Mouse (Mus musculus) MEL (cell line): Measurements from ENCODE around the gene Ppm1g. TPM values are rescaled to one million over a fixed set of nuclear protein-coding genes. Genes with fewer than 3 reads are reported as not detected.

Experiments used
- DNase-seq: peaks from one replicate; pipeline ENCODE4 v3.0.0; 2011; ENCODE audit warnings: low read depth, low spot score
- H3K27ac ChIP-seq: 2 replicates; pipeline ENCODE4 v1.5.1; 2012; ENCODE audit warnings: low read depth, mild to moderate bottlenecking, control low read depth, low read length, moderate library complexity; ENCODE audit not compliant: control insufficient read depth
- H3K27me3 ChIP-seq, 2 experiments: fragments of 150-350 bp in 1 of 2; sonication (generic) in 1 of 2; 2 replicates each; pipeline ENCODE4 v1.6.1; 2012; ENCODE audit warnings: low read length in 2 of 2, mild to moderate bottlenecking in 2 of 2, improper control_type of control experiment in 1 of 2, moderate library complexity in 1 of 2; ENCODE audit not compliant: insufficient read depth in 2 of 2, control insufficient read depth in 1 of 2
- H3K36me3 ChIP-seq, 2 experiments: 2 replicates each; pipeline ENCODE4 v1.6.1; 2012 to 2014; ENCODE audit warnings: low read length in 2 of 2, improper control_type of control experiment in 1 of 2, inconsistent platforms in 1 of 2, mild to moderate bottlenecking in 1 of 2; ENCODE audit not compliant: insufficient read depth in 2 of 2, control insufficient read depth in 1 of 2
- H3K4me1 ChIP-seq, 2 experiments: fragments of 150-350 bp in 1 of 2; sonication (generic) in 1 of 2; 2 replicates each; pipeline ENCODE4 v1.6.1; 2012; ENCODE audit warnings: low read length in 2 of 2, improper control_type of control experiment in 1 of 2, mild to moderate bottlenecking in 1 of 2; ENCODE audit not compliant: insufficient read depth in 2 of 2, control insufficient read depth in 1 of 2
- H3K4me3 ChIP-seq, 2 experiments: fragments of 150-350 bp in 1 of 2; sonication (generic) in 1 of 2; 2 replicates each; pipeline ENCODE4 v1.5.1; 2012; ENCODE audit warnings: low read depth in 2 of 2, low read length in 2 of 2, mild to moderate bottlenecking in 2 of 2, moderate library complexity in 2 of 2, control low read depth in 1 of 2, improper control_type of control experiment in 1 of 2; ENCODE audit not compliant: control insufficient read depth in 1 of 2, insufficient read depth in 1 of 2
- H3K79me2 ChIP-seq: 2 replicates; pipeline ENCODE4 v1.6.1; 2012; ENCODE audit warnings: mild to moderate bottlenecking, low read length, moderate library complexity; ENCODE audit not compliant: control insufficient read depth, poor library complexity, insufficient read depth
- H3K9ac ChIP-seq: 2 replicates; pipeline ENCODE4 v1.6.1; 2012; ENCODE audit warnings: low read depth, mild to moderate bottlenecking, control low read depth, low read length, moderate library complexity; ENCODE audit not compliant: control insufficient read depth, poor library complexity, severe bottlenecking
- H3K9me3 ChIP-seq: fragments of 150-350 bp; sonication (generic); replicated peaks from 2 replicates; pipeline ENCODE4 v1.6.1; 2012; ENCODE audit warnings: mild to moderate bottlenecking, low read length, improper control_type of control experiment, moderate library complexity; ENCODE audit not compliant: insufficient read depth
- CHD2 ChIP-seq: IDR thresholded peaks from 2 replicates; pipeline ENCODE4 v1.6.1; 2011; ENCODE audit warnings: low read length, improper control_type of control experiment
- CTCF ChIP-seq, 3 experiments: IDR thresholded peaks in 2 of 3; conservative IDR thresholded peaks in 1 of 3; 2 replicates each; pipeline ENCODE4 v1.5.1; 2011 to 2012; ENCODE audit warnings: low read length in 3 of 3, low read depth in 2 of 3, mild to moderate bottlenecking in 2 of 3, improper control_type of control experiment in 1 of 3, inconsistent platforms in 1 of 3, mixed read lengths in 1 of 3, moderate library complexity in 1 of 3; ENCODE audit not compliant: control insufficient read depth in 1 of 3, insufficient read depth in 1 of 3, poor library complexity in 1 of 3, severe bottlenecking in 1 of 3
- EP300 ChIP-seq, 2 experiments: IDR thresholded peaks; 2 replicates each; pipeline ENCODE4 v1.6.1; 2011; ENCODE audit warnings: improper control_type of control experiment in 2 of 2, low read length in 2 of 2, low read depth in 1 of 2, mild to moderate bottlenecking in 1 of 2
- GABPA ChIP-seq: IDR thresholded peaks from 2 replicates; pipeline ENCODE4 v1.6.1; 2012; ENCODE audit warnings: low read depth, mild to moderate bottlenecking, inconsistent platforms, low read length, improper control_type of control experiment, moderate library complexity
- GATA1 ChIP-seq: IDR thresholded peaks from 2 replicates; pipeline ENCODE4 v1.6.1; 2011; ENCODE audit warnings: low read depth, low read length, improper control_type of control experiment
- HCFC1 ChIP-seq: IDR thresholded peaks from 2 replicates; pipeline ENCODE4 v1.6.1; 2012; ENCODE audit warnings: low read depth, mild to moderate bottlenecking, inconsistent platforms, low read length, improper control_type of control experiment, moderate library complexity
- JUND ChIP-seq: IDR thresholded peaks from 2 replicates; pipeline ENCODE4 v1.6.1; 2011; ENCODE audit warnings: low read depth, mild to moderate bottlenecking, improper control_type of control experiment, low read length
- KAT2A ChIP-seq: conservative IDR thresholded peaks from 2 replicates; pipeline ENCODE4 v1.6.1; 2012; ENCODE audit warnings: low read depth, low read length, improper control_type of control experiment, inconsistent platforms
- MAFK ChIP-seq: IDR thresholded peaks from 2 replicates; pipeline ENCODE4 v1.6.1; 2011; ENCODE audit warnings: low read depth, mild to moderate bottlenecking, low read length, improper control_type of control experiment, borderline replicate concordance
- NRF1 ChIP-seq: IDR thresholded peaks from 2 replicates; pipeline ENCODE4 v1.6.1; 2014; ENCODE audit warnings: low read depth, mild to moderate bottlenecking, inconsistent platforms, low read length, improper control_type of control experiment, moderate library complexity; ENCODE audit not compliant: poor library complexity, insufficient read depth, severe bottlenecking
- POLR2A ChIP-seq, 2 experiments: IDR thresholded peaks; 2 replicates each; pipeline ENCODE4 v1.6.1; 2011 to 2012; ENCODE audit warnings: low read length in 2 of 2, mild to moderate bottlenecking in 2 of 2, control low read depth in 1 of 2, improper control_type of control experiment in 1 of 2, low read depth in 1 of 2, moderate library complexity in 1 of 2; ENCODE audit not compliant: control insufficient read depth in 1 of 2, insufficient read depth in 1 of 2, poor library complexity in 1 of 2
- POLR2AphosphoS2 ChIP-seq: IDR thresholded peaks from 2 replicates; pipeline ENCODE4 v1.6.1; 2011; ENCODE audit warnings: low read length, improper control_type of control experiment
- RAD21 ChIP-seq: IDR thresholded peaks from 2 replicates; pipeline ENCODE4 v1.6.1; 2011; ENCODE audit warnings: mild to moderate bottlenecking, low read depth, low read length, improper control_type of control experiment
- SMC3 ChIP-seq: IDR thresholded peaks from 2 replicates; pipeline ENCODE4 v1.6.1; 2011; ENCODE audit warnings: low read depth, low read length, improper control_type of control experiment
- TCF12 ChIP-seq: IDR thresholded peaks from 2 replicates; pipeline ENCODE4 v1.6.1; 2014; ENCODE audit warnings: low read depth, mild to moderate bottlenecking, inconsistent platforms, low read length, improper control_type of control experiment, moderate library complexity
- ZMIZ1 ChIP-seq: IDR thresholded peaks from 2 replicates; pipeline ENCODE4 v1.6.1; 2012; ENCODE audit warnings: low read depth, mild to moderate bottlenecking, inconsistent platforms, low read length, improper control_type of control experiment, moderate library complexity
- ZNF384 ChIP-seq: IDR thresholded peaks from 2 replicates; pipeline ENCODE4 v1.6.1; 2012; ENCODE audit warnings: low read depth, mild to moderate bottlenecking, inconsistent platforms, low read length, improper control_type of control experiment
- polyA plus RNA-seq, 2 experiments: library from polyadenylated mRNA; stranded (reverse) in 1 of 2; unstranded in 1 of 2; fragments of >175 nt in 1 of 2; fragments of >200 nt in 1 of 2; gene quantifications; 2 replicates each; pipeline versions ENCODE4 v1.2.1 to v1.2.4; 2012; ENCODE audit warnings: low replicate concordance in 2 of 2, low read depth in 1 of 2; ENCODE audit not compliant: insufficient read length in 2 of 2, insufficient read depth in 1 of 2, missing spikeins in 1 of 2
- total RNA-seq: library from RNA; depleted of rRNA; stranded (reverse); fragments of 300-350 nt; gene quantifications from 2 replicates; pipeline ENCODE4 v1.2.3, GENCODE M21; 2012

Gene Ppm1g
- total and polyA plus RNA-seq, 3 experiments = 169 to 639 (median 408) TPM

- H3K36me3 ChIP-seq = peaks cover 8 to 11% of the 10 kb centered on the region in 2 experiments
- no peak overlapping the region for H3K27ac ChIP-seq
- no peaks in the 10 kb centered on the region; a peak in 1 of 4 replicates for H3K4me1 ChIP-seq
- H3K79me2 ChIP-seq = peaks cover 11% of the 10 kb centered on the region
- no peaks in the 10 kb centered on the region for H3K9me3 ChIP-seq
- no peak for DNase-seq
- H3K27me3 ChIP-seq = no peaks in the 10 kb centered on the region
- TF ChIP-seq SMC3 (peak; percentile 33), TCF12 (no peak), POLR2AphosphoS2 (0 out of 2 replicates have a peak, but pooled peaks have one; percentile 29), CTCF (IDR thresholded peaks at IDR 0.05 in 2 of 3, conservative IDR thresholded peaks at IDR 0.05 in 1 of 3; ENCODE audit: control insufficient read depth in 1 of 3, insufficient read depth in 1 of 3, low read depth in 2 of 3, low read length in 3 of 3, poor library complexity in 1 of 3, severe bottlenecking in 1 of 3) (peak in 2 of 3 experiments; percentile 32 to 36; a peak in 3 of 6 replicates), RAD21 (peak; percentile 4), POLR2A (IDR thresholded peaks at IDR 0.05; ENCODE audit: control insufficient read depth in 1 of 2, insufficient read depth in 1 of 2, low read depth in 1 of 2, low read length in 2 of 2, poor library complexity in 1 of 2) (peak; percentile 0 to 30; a peak in 2 of 4 replicates)
- H3K9ac ChIP-seq = no peak overlapping the region
- no peak overlapping the region for H3K4me3 ChIP-seq
These were observed 20.6 kb downstream of the Ppm1g start for GRCm38 (mm10) chr5:31199893-31200292.

GRCm38 (mm10) chr5:31199321-31199892, 21.1 kb downstream of the Ppm1g start:
- H3K9ac ChIP-seq = no peak overlapping the region
- H3K79me2 ChIP-seq = peaks cover 13% of the 10 kb centered on the region
- peak; percentile 2; the same call in 1 of the 2 replicates for TF ChIP-seq POLR2AphosphoS2
- no peak for TF ChIP-seq CHD2
- TF ChIP-seq POLR2A (IDR thresholded peaks at IDR 0.05; ENCODE audit: control insufficient read depth in 1 of 2, insufficient read depth in 1 of 2, low read depth in 1 of 2, low read length in 2 of 2, poor library complexity in 1 of 2) = peak; percentile 18 to 43; a peak in 1 of 4 replicates
- H3K9me3 ChIP-seq = no peaks in the 10 kb centered on the region
- H3K36me3 ChIP-seq = peaks cover 9 to 10% of the 10 kb centered on the region in 2 experiments
- no peaks in the 10 kb centered on the region; a peak in 1 of 4 replicates for H3K4me1 ChIP-seq
- DNase-seq = no peak
- no peak overlapping the region for H3K27ac ChIP-seq
- no peak overlapping the region for H3K4me3 ChIP-seq
- H3K27me3 ChIP-seq = no peaks in the 10 kb centered on the region

GRCm38 (mm10) chr5:31198616-31199320, 21.7 kb downstream of the Ppm1g start:
- no peak; the same call in none of the 2 replicates for TF ChIP-seq ZMIZ1
- TF ChIP-seq ZNF384 = no peak
- TF ChIP-seq MAFK = no peak
- no peak for TF ChIP-seq CTCF (IDR thresholded peaks at IDR 0.05 in 2 of 3, conservative IDR thresholded peaks at IDR 0.05 in 1 of 3; ENCODE audit: control insufficient read depth in 1 of 3, insufficient read depth in 1 of 3, low read depth in 2 of 3, low read length in 3 of 3, poor library complexity in 1 of 3, severe bottlenecking in 1 of 3)
- no peak for TF ChIP-seq JUND
- TF ChIP-seq HCFC1 = no peak
- no peak for TF ChIP-seq GABPA
- TF ChIP-seq GATA1 = no peak
- TF ChIP-seq NRF1 = no peak
- no peak for TF ChIP-seq RAD21
- TF ChIP-seq POLR2AphosphoS2 = peak; percentile 83
- TF ChIP-seq KAT2A = no peak
- TF ChIP-seq POLR2A (IDR thresholded peaks at IDR 0.05; ENCODE audit: control insufficient read depth in 1 of 2, insufficient read depth in 1 of 2, low read depth in 1 of 2, low read length in 2 of 2, poor library complexity in 1 of 2) = peak in 1 of 2 experiments; percentile 31; a peak in 1 of 4 replicates
- no peak for TF ChIP-seq EP300 (IDR thresholded peaks at IDR 0.05; ENCODE audit: low read depth in 1 of 2, low read length in 2 of 2)
- Histone ChIP-seq H3K4me1 (no peaks in the 10 kb centered on the region; a peak in 1 of 4 replicates), H3K27me3 (no peaks in the 10 kb centered on the region), H3K27ac (no peak overlapping the region), H3K4me3 (no peak overlapping the region), H3K9ac (no peak overlapping the region), H3K9me3 (no peaks in the 10 kb centered on the region), H3K79me2 (peaks cover 16% of the 10 kb centered on the region), H3K36me3 (peaks cover 6 to 14% of the 10 kb centered on the region in 2 experiments)
- no peak for DNase-seq
